Mouse (Mus musculus) inflammation-experienced regulatory T-cells (primary cell): Measurements from ENCODE around the gene Olfr652. TPM values are rescaled to one million over a fixed set of nuclear protein-coding genes. Genes with fewer than 3 reads are reported as not detected.

Source experiments
- polyA plus RNA-seq, 2 experiments: library from polyadenylated mRNA; unstranded; fragments of 100-300 nt; shearing (Covaris generic); gene quantifications; one replicate each; pipeline ENCODE4 v1.2.1; 2017

Olfr652 gene
- polyA plus RNA-seq: 1 to 10 TPM in 1 of 2 experiments, under 1 TPM in 1; 0.14 to 1.6 TPM

DNA sequence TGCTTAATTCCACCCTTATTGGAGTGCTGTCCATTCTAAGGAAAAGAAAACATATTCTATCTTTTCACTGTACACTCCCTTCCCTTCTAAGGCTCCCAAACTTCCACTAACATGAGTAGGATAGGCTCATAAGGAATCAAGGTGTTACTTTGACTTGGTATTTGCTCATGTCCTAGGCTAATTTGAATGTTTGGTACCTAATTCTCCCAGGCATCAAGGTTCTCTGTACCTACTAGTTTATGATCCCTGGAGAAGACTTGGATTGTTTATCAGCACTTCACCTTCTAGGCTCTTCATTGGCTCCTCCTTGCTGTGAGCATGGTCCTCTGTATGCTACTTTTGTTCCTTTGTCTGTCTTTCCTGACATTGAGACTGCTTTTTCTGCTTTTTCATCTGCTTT, at the start of gene Olfr652:
Olfr652 (plus strand) TSS at position 301 of the 400 bp plus-strand sequence.

DNA sequence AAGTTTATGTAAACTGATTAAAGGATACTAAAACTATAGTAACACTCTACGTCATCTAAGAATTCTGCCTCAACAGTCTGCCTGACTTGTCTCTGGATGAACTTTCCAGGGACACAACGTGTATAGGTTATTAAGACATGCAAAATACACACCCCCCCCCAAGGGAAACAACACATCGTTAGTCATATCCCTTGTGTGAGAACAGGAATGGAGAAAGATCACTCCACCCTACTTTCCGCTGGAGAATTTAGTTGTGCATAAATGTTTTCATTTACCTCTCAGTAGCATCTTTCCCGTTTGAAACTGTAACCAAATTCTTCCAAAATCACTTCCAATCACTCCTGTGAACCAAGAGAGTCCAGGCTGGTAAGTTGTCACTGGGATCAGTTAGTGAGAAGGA, 10.9 kb upstream of the Olfr652 start, which contains the start of gene Olfr651:
Olfr651 (plus strand) TSS at position 301 of the 400 bp plus-strand sequence.

DNA sequence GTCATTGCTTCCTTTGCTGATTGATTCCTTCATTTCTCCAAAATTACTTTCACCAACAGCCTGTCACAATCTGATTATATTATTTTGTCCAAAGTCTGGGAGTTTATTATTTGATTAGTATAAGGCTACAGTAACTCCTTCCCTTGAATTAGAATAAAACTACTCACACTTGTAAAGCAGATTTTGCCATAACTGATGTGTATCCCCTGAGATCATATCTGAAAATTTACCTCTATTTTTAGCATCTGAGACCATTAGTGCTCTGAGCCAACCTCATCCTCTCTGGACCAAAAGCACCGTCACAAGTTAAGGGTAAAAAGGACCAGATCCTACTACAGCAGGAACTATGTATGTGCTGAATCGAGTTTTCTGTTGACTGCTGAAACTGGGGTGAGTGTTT, 16.3 kb downstream of the Olfr652 start, which contains the start of gene Olfr653:
Olfr653 (plus strand) TSS at position 301 of the 400 bp plus-strand sequence.

DNA sequence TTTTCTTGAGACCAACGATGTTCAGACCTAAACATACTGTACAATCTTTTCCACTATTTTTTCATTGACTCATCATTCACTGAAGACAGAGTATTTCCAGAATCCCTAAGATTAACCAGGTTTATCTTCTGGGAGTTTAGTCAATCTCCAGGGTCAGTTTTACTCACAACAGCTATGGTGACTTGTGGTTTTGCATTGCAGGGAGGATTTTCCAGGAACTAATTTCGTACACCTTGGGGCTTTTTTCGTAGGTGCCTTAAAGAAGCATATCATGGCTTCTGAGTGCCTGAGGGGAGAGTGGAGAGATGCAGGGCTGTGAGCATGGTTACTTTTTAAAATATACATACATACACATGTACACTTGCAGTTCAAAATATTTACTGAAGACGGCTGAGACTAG, 26.0 kb downstream of the Olfr652 start, which contains the start of gene Olfr654:
Olfr654 (plus strand) TSS at position 301 of the 400 bp plus-strand sequence.

DNA sequence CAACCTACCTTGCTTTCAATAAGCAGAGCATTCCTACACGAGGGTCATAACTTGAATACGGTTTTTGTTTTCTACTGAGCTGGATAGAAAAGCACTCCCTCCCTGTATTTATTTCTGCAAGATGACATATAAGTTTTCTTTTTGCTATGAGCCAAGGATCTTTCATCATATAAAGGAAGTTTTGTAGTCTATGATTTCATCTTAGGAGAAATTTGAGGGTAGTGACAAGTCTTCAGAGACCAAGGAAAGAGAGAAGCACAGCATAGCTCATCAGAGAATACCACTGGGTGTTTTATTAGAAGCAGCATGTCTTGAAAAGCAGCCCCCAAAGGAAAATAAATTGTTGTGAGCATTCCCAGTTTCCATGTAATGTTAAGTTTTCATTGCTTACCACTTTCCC, 41.0 kb downstream of the Olfr652 start, which contains the start of gene Olfr655:
Olfr655 (minus strand) TSS at position 101 of the 400 bp plus-strand sequence.

DNA sequence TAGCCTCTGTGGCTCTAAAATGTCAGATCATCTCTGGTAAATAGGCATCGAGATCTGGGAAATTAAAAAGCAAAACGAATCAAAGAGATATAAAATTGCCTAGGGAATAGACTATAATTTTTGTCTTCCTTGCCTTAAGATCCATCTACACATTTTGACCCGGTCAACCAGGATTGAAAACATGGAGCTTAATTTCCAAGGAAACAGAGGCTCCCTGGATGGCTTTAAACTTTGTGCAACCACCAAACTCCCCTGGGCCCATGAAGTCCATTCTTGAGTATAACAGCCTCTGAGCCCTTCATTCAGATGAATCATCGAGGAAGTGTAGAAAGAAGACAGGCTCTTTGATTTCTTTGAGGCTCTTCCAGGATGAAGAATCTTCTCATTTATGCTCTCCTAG, 53.0 kb downstream of the Olfr652 start, which contains the start of gene Olfr656:
Olfr656 (plus strand) TSS at position 301 of the 400 bp plus-strand sequence.

Other genes starting within 250 kb of the Olfr652 start
- gene Trim12a, start 245.4 kb upstream of the Olfr652 start, polyA plus RNA-seq: 100 to 1,000 TPM; 128 to 154 TPM
- 1 to 10 TPM; 1.5 to 2.2 TPM for gene Trim34b, start 231.4 kb upstream of the Olfr652 start, polyA plus RNA-seq
- 10 to 100 TPM; 19.3 to 21.5 TPM for gene Trim12c, start 207.5 kb upstream of the Olfr652 start, polyA plus RNA-seq
- 1 to 10 TPM in 1 of 2 experiments, under 1 TPM in 1; 0.69 to 1.5 TPM for gene Trim30b, start 191.0 kb upstream of the Olfr652 start, polyA plus RNA-seq
- under 1 TPM; 0.60 to 0.82 TPM for gene Trim30c, start 160.1 kb upstream of the Olfr652 start, polyA plus RNA-seq
- 10 to 100 TPM; 52.1 to 52.3 TPM for gene Trim30a, start 95.7 kb upstream of the Olfr652 start, polyA plus RNA-seq
- gene Trim30d, start 53.1 kb upstream of the Olfr652 start, polyA plus RNA-seq: 10 to 100 TPM; 18.5 to 22.7 TPM
- gene Olfr651, start 10.8 kb upstream of the Olfr652 start, polyA plus RNA-seq: under 1 TPM in 1 of 2 experiments, not detected in 1; 0.64 TPM
- gene Olfr653, start 16.4 kb downstream of the Olfr652 start, polyA plus RNA-seq: under 1 TPM in 1 of 2 experiments, not detected in 1; 0.83 TPM
- gene Olfr654, start 26.1 kb downstream of the Olfr652 start, polyA plus RNA-seq: not detected
- gene Olfr655, start 40.9 kb downstream of the Olfr652 start, polyA plus RNA-seq: under 1 TPM in 1 of 2 experiments, not detected in 1; 0.51 TPM
- gene Olfr656, start 53.1 kb downstream of the Olfr652 start, polyA plus RNA-seq: under 1 TPM in 1 of 2 experiments, not detected in 1; 0.09 TPM
- gene Olfr657, start 63.9 kb downstream of the Olfr652 start, polyA plus RNA-seq: under 1 TPM in 1 of 2 experiments, not detected in 1; 0.59 TPM
- gene Olfr658, start 86.4 kb downstream of the Olfr652 start, polyA plus RNA-seq: under 1 TPM in 1 of 2 experiments, not detected in 1; 0.18 TPM
- under 1 TPM; 0.12 to 0.47 TPM for gene Olfr659, start 105.9 kb downstream of the Olfr652 start, polyA plus RNA-seq
- gene Olfr661, start 125.6 kb downstream of the Olfr652 start, polyA plus RNA-seq: under 1 TPM; 0.07 to 0.59 TPM
- gene Usp17le, start 216.6 kb downstream of the Olfr652 start, polyA plus RNA-seq: not detected